Mouse (Mus musculus) gastrocnemius, adult 2 months (tissue): Measurements from ENCODE around the gene Kdm4c. TPM values are rescaled to one million over a fixed set of nuclear protein-coding genes. Genes with fewer than 3 reads are reported as not detected.
"Not testable (repeated sequence)": the region's sequence is repeated elsewhere in the genome, so short reads cannot be mapped to it uniquely, and the experiment has no call there.

ENCODE experiments used
- DNase-seq: peaks from one replicate; pipeline ENCODE4 v3.0.0; 2022
- H3K27ac ChIP-seq: fragments of 200-600 bp; 2 replicates; pipeline ENCODE4 v1.8.1; 2022; ENCODE audit warnings: mild to moderate bottlenecking
- H3K4me3 ChIP-seq: fragments of 200-600 bp; 2 replicates; pipeline ENCODE4 v1.8.1; 2022; ENCODE audit warnings: mild to moderate bottlenecking, moderate library complexity
- CTCF ChIP-seq: fragments of 200-600 bp; IDR thresholded peaks from 2 replicates; pipeline ENCODE4 v1.8.1; 2022; ENCODE audit warnings: antibody characterized with exemption, mild to moderate bottlenecking, moderate library complexity
- intact Hi-C: fragments of 180-260 bp; cut with DNase I; formaldehyde crosslinking; loops from one replicate; pipeline ENCODE4 v1.15.1; 2025
- long read RNA-seq, 2 experiments: library from polyadenylated mRNA; stranded (forward); transcript quantifications; one replicate each; pipeline ENCODE4 v2.0.0; 2021
- total RNA-seq, 2 experiments: library from RNA; stranded (reverse); gene quantifications; 2 replicates each; pipeline ENCODE4 v1.2.3; 2021

Gene Kdm4c
- 10 to 100 TPM in 1 of 2 experiments, 1 to 10 TPM in 1; 9.9 to 10.1 TPM for total RNA-seq
- long read RNA-seq, experiment 1, full-length matches to known transcripts = 1 of 3 reads
- long read RNA-seq, experiment 1, partial matches to known transcripts = 2 of 3 reads
- long read RNA-seq, experiment 1, other reads (novel, unspliced or antisense) = 0 of 3 reads
- long read RNA-seq, experiment 2, full-length matches to known transcripts = 3 of 5 reads
- long read RNA-seq, experiment 2, partial matches to known transcripts = 1 of 5 reads
- long read RNA-seq, experiment 2, other reads (novel, unspliced or antisense) = 1 of 5 reads

DNA sequence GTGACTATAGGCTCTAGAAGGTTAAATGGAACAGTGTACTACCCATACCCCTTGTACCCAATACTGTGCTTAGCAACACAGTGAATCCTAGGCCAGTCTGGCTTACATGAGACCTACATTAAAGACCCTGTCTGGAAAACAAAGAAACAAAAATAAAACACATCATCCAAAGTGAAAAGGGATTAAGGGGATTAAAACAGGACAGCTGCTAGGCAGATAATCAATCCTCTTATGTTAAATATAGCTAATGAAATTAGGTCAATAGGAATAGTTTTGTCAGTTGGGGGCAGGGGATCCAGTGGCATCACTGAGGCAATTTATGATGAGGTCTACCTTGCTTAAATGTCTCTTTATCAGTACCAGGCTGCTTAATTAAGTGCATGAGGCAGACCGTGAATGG, at the start of gene Kdm4c:
TSS of gene Kdm4c (plus strand) at position 322 of the 400 bp plus-strand sequence.
- no peak for DNase-seq
- Histone ChIP-seq H3K27ac (no peak within 1 kb of the TSS), H3K4me3 (no peak within 1 kb of the TSS)
- no peak for TF ChIP-seq CTCF
- intact Hi-C loops = no loop called here

DNA sequence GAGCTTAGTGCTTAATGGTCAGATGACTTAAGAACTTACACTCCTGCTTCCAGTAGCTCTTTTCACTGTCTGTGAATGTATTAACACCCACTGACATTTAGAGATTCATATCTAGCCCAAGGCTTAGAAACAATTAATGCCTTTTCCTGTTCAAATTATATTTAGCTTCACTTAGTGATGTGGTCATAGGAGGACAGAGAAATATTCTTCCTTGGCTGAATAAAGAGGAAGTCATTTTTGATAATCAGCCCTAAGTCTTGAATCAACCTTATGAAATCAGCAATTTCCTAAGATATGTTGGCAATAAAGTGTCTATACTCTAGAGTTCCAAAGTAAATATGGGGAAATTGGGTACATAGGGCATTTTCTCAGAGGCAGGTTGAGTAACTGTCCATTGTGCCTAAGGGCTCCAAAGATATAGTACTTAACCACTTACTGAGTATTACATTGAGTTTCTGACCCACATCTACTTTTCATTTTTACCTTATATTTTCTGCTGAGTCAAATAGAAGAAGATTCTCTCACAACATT, 41.0 kb upstream of the Kdm4c start:
- Histone ChIP-seq H3K27ac (no peak overlapping the region), H3K4me3 (no peak overlapping the region)
- TF ChIP-seq CTCF = no peak
- no peak for DNase-seq
- intact Hi-C loops = no loop called here

DNA sequence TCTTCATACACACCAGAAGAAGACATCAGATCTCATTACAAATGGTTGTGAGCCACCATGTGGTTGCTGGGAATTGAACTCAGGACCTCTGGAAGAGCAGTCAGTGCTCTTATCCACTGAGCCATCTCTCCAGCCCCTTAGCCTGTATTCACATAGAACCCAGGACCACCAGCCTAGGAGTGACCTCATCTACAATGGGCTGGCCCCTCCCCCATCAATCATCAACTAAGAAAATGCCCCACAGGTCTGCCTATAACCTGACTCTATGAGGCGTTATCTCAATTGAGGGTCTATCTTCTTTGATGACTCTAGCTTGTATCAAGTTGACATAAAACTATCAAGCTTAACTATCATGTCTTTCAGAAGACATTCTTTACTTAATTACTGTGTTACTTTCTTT, 20.5 kb upstream of the Kdm4c start:
- H3K27ac ChIP-seq = not testable (repeated sequence)

DNA sequence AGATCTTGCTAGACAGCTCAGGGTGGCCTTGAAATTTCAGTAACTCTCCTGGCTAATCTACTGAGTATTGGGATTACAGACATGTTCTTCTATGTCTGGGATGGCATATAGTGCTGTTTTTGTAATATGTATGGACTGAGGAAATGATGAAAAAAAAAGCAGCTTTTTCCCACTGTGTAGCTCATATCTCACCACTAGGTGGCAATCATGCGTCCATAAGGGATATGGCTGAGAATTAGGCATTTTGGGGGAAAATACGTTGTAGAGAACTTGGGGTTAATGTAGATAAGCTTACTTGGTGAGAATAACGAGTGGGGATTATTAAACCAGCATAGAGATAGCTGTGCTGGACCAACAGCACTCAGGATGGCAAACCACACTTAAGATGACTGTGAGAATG, 19.9 kb upstream of the Kdm4c start:
- Histone ChIP-seq H3K4me3 (no peak overlapping the region), H3K27ac (no peak overlapping the region)
- intact Hi-C loops = no loop called here
- TF ChIP-seq CTCF = peak; percentile 68
- DNase-seq = no peak

More for the DNA sequence above, 20.5 kb upstream of the Kdm4c start:
- intact Hi-C loops, H3K4me3 ChIP-seq, DNase-seq: not testable (repeated sequence)

DNA sequence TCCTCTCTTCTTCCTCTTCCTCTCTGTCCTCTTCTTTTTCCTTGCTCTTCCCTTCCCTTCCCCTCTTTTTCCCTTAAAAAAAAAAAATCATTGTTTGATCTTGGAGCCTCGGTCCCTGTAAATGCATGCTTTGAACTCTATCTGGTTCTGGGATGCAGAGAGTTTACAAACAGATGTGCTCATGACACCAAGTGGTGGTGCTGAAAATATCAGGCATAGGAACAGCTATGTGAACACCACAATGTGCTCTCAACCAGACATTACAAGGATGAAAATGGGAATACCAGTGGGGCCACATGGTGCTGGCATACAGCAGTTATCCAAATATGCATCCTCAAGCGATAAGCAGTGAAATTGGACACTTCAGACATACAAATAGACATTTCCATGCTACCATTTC, 18.1 kb upstream of the Kdm4c start:
- Histone ChIP-seq H3K4me3 (no peak overlapping the region), H3K27ac (no peak overlapping the region)
- intact Hi-C loops = no loop called here
- no peak for DNase-seq
- peak; percentile 34; the same call in 1 of the 2 replicates for TF ChIP-seq CTCF

DNA sequence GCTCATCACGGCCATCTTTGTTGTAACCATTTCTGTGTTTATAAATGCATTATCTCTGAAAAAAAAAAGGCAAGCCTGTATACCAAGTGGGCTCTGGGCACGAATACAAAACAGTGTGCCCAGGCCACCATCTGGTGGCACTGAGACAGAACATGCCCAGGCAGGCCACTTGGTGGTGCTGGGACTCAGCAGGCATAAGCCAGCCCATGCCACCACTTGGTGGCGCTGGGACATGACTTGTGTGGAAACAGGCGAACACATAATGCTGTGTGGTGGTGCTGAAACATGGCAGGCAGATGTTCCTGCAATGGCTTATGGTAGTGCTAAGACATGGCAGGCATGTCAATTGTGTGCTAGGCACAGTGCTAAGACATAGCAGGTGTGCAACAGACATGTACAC, 11.3 kb upstream of the Kdm4c start:
- intact Hi-C loops = no loop called here
- Histone ChIP-seq H3K27ac (no peak overlapping the region), H3K4me3 (no peak overlapping the region)
- 0 out of 2 replicates have a peak, but pooled peaks have one; percentile 3 for TF ChIP-seq CTCF
- no peak for DNase-seq

DNA sequence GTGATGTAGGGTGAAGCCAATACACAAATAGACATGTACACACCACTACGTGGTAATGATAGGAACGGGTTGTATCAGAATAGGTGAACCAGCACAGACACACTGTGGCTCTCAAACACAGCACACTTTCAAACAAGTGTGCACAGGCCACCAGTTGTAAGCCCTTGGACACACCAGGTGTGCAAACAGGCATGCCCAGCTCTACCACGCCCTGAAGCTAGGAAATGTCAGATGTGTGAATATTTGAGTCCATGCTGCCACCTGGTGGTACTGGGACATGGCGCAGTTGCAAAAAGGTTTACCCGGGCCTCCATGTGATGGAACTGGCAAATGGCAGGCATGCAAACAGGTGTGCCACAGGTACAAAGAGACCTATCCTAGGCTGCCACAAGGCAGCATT, 10.9 kb upstream of the Kdm4c start:
- Histone ChIP-seq H3K27ac (no peak overlapping the region), H3K4me3 (no peak overlapping the region)
- DNase-seq = peak; percentile 33
- TF ChIP-seq CTCF = peak; percentile 67
- intact Hi-C loops = no loop called here

DNA sequence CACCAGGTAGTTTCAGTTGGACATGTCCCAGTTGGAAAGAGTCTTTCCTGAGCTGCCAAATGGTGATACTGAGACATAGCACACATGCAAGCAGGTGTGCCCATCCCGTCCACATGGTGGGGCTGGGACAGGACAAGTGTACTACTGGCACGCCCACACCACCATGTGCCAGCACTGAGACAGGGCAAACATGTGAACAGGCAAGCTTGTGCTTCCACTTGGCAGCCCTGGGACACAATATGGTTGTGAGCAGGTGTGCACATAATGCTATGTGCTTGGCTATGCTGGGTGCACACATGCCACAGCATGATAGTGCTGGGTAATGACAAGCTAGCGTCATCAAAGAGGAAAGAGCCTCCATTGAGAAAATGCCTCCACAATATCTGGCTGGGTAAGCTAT, 8.8 kb upstream of the Kdm4c start:
- intact Hi-C loops = no loop called here
- H3K4me3 ChIP-seq = no peak overlapping the region
- no peak for TF ChIP-seq CTCF
- no peak for DNase-seq
- no peak overlapping the region for H3K27ac ChIP-seq

DNA sequence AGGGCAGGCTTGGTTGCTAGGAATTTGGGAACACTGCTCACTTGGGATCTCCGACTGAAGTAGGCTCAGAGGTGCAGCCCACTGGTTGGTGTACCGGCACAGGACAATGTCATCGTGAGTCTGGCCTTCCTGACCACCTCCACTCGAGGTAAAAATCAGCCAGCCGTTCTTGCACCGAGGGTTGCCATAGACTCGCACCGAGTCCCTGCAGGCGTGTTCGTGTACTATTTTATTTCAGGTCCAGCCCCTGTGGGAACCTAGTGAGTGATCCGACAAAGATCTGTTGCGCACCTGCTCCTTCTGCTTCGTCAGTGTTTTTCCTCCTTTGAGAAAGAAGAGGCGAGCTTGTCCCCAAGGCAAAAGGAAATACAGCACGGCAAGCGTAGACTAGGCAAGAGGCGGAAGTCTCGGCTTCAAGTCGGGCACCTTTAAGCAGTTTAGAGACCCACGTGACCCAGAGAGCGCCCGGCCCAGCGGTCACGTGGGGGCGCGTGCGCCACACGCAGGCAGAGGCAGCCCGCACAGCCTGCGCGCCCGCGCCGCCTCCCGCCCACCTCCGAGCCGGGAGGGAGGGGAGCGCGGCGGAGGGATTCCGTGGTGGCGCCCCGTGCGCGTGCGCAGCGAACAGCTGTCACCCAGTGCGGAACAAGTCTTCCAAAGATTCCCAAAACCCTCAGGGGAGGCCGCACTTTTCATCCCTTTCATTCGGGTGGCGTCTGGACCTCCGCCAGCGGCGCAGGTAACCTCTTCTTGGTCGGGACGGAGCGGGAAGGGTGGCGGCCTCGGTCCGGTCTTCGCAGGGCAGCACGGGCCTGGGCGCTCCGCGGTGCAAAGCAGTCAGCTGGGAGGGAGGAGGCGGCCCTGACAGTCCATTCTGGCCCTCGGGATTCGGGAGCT, 9.3 kb downstream of the Kdm4c start:
- peak; percentile 98 for DNase-seq
- Histone ChIP-seq H3K27ac (peak overlapping the region; percentile 97), H3K4me3 (peak overlapping the region; percentile 75)
- intact Hi-C loops = loop anchor here (10.0 kb wide), 1 partner anchor 307 kb away; no protein-coding TSS in a partner anchor
- TF ChIP-seq CTCF = no peak

DNA sequence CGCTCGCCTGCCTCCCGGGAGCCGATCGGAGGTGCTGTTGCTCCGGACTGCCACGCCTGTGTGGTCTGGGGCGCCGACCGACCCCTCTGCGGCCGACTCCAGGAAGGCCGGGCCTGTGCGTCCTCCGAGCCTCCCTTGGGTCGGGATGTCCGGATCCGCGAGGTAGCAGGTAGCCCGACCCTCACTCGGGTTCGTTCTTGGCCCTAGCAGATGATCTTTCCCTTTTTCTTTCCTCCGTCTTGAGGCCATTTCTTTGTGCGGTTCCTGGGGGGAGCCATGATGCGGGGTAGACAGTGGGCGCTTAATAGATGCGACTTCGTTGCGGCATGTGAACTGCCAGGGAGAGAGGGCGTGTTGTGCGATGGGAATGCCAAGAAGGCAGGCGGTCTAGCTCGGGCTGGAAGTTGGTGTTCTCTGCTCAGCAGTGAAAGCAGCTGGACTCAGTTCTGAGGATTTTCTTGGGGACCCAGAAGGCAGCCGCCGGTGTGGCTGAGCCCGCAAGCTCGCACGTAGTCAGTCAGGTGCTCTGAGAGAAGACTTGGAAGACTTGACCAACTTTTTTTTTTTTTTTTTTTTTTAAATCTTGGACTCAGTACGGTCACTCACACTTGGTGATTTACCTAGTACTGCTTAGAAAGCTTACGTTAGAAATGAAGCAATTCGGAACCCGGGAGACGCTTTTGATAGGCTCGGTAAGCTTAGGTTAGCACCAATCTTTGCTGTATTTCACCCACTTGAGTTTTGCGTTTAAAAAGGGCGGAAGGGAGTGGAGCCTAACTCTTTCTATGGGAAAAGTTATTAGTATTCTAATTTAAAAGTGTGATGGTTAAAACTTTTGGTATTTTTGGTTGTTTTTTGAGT, 10.2 kb downstream of the Kdm4c start:
- peak; percentile 59 for DNase-seq
- intact Hi-C loops = loop anchor here (10.0 kb wide), 1 partner anchor 308 kb away; no protein-coding TSS in a partner anchor
- TF ChIP-seq CTCF = no peak
- H3K4me3 ChIP-seq = peak overlapping the region; percentile 75
- H3K27ac ChIP-seq = peak overlapping the region; percentile 97

DNA sequence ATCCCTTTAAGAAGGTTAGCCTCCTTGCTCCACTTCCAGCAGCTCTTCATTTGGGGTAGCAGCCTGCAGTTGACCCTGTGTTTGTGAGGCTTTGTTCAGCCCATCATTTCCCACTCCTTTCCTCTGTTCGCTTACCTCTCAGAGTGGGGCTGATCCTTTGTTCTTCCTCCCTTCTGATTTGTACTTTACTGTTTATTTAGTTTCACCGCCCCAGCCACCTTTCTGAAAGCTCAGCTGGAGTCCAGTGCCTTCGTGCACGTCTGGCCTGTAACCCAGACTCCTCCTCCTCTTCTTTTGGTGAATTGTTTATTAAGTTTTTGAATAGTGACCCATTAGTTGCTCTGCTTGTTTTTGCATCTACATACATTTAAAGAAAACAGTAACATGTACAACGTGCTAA, 15.6 kb downstream of the Kdm4c start:
- no peak overlapping the region for H3K4me3 ChIP-seq
- no peak overlapping the region for H3K27ac ChIP-seq
- no peak for DNase-seq
- no peak for TF ChIP-seq CTCF
- intact Hi-C loops = loop anchor here (10.0 kb wide), 1 partner anchor 313 kb away; no protein-coding TSS in a partner anchor

DNA sequence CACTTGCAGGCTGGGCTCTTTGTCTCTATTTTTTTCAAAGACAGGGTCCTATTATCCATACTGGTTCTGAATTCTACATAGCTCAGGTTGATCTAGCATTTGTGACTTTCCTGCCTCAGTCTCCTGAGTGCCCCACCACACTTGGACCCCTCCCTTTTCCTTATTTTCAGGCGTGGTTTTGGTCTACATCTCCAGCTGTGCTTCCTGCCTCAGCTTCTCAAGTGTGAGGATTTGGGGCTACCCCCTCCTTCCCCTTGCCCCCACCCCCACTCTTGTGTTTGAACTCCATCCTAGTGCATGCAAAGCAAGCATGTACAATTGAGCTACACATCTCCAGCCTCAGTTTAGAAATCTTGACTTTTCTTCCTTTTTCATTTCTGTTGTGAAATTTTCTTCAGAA, 16.2 kb downstream of the Kdm4c start:
- no peak overlapping the region for H3K4me3 ChIP-seq
- intact Hi-C loops = loop anchor here (10.0 kb wide), 1 partner anchor 314 kb away; no protein-coding TSS in a partner anchor

More for the DNA sequence above, 16.2 kb downstream of the Kdm4c start:
- no peak for TF ChIP-seq CTCF
- no peak overlapping the region for H3K27ac ChIP-seq
- no peak for DNase-seq
